Mouse (Mus musculus) olfactory bulb, adult 2 months (tissue): ENCODE results near the gene Exd2.

Experiments
- CTCF ChIP-seq: fragments of 200-500 bp; IDR thresholded peaks from 2 replicates; pipeline ENCODE4 v1.5.1; 2012; ENCODE audit warnings: low read depth, mild to moderate bottlenecking, low read length, moderate library complexity; ENCODE audit not compliant: insufficient read depth
- POLR2A ChIP-seq: fragments of 200-500 bp; IDR thresholded peaks from 2 replicates; pipeline ENCODE4 v1.6.1; 2012; ENCODE audit warnings: mild to moderate bottlenecking, low read depth, low read length, moderate library complexity; ENCODE audit not compliant: insufficient read depth

DNA sequence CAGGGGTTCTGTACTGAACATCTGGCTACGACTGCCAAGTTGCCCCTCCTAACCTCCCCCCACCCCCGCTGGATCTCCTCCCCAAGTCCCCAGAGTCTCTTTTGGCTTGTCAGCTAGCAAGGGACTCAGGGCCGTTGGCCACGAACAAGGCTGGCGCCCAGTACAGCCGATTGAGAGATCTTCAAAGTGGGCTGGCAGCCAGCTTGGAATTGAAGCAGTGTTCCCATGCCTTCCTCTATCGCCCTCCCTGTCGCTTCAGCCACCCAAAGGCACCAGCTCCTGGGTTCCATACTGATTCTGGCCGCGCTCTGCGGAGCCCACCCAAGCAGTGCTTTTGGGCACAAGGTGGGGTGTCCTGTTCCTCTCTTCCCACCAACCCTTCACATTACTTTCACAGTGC lies 86.8 kb downstream of the Exd2 start:
- TF ChIP-seq POLR2A (no peak), CTCF (no peak)
